Mouse (Mus musculus): ENCODE data around the gene 1700011L22Rik. TPM values are rescaled to one million over a fixed set of nuclear protein-coding genes. Genes with fewer than 3 reads are reported as not detected.
A peak's percentile ranks its signal among the peaks of the same experiment; 100 is the strongest.

1700011L22Rik gene
- total RNA-seq, 2 experiments from 2014 or later, result not detected

- intact Hi-C loops (cut with DNase I), result no loop called here
- DNase-seq (ENCODE audit: low spot score in 2 of 2), result no peak
Measured at GRCm38 (mm10) chr8:79253742-79254141, 5.4 kb upstream of the 1700011L22Rik start.

- intact Hi-C loops (cut with DNase I), result no loop called here
- DNase-seq (ENCODE audit: low spot score in 2 of 2), result no peak
Measured at GRCm38 (mm10) chr8:79243422-79243821, 4.9 kb downstream of the 1700011L22Rik start.

- intact Hi-C loops (cut with DNase I), result no loop called here
- DNase-seq (ENCODE audit: low spot score in 2 of 2), result no peak
Measured at GRCm38 (mm10) chr8:79239996-79240395, 8.4 kb downstream of the 1700011L22Rik start.

- no peak for DNase-seq (ENCODE audit: low spot score in 2 of 2)
- intact Hi-C loops (cut with DNase I), result no loop called here
Measured at GRCm38 (mm10) chr8:79239320-79239719, 9.1 kb downstream of the 1700011L22Rik start.

- intact Hi-C loops (cut with DNase I), result no loop called here
- DNase-seq (ENCODE audit: low spot score in 2 of 2), result no peak
Measured at GRCm38 (mm10) chr8:79229266-79229888, 19.0 kb downstream of the 1700011L22Rik start.

- DNase-seq (ENCODE audit: low spot score in 2 of 2), result no peak
- intact Hi-C loops (cut with DNase I), result no loop called here
Measured at GRCm38 (mm10) chr8:79227916-79228315, 20.5 kb downstream of the 1700011L22Rik start.

GRCm38 (mm10) chr8:79227194-79227593 lies 21.2 kb downstream of the 1700011L22Rik start:
- DNase-seq (ENCODE audit: low spot score in 2 of 2), result no peak
- intact Hi-C loops (cut with DNase I), result no loop called here

- intact Hi-C loops (cut with DNase I), result no loop called here
- no peak for DNase-seq (ENCODE audit: low spot score in 2 of 2)
Measured at GRCm38 (mm10) chr8:79226046-79226445, 22.3 kb downstream of the 1700011L22Rik start.

- intact Hi-C loops (cut with DNase I), result no loop called here
Measured at GRCm38 (mm10) chr8:79225586-79225985, 22.8 kb downstream of the 1700011L22Rik start.

GRCm38 (mm10) chr8:79224363-79224762 lies 24.0 kb downstream of the 1700011L22Rik start:
- DNase-seq (ENCODE audit: low spot score in 2 of 2), result no peak
- intact Hi-C loops (cut with DNase I), result no loop called here

More at GRCm38 (mm10) chr8:79225586-79225985, 22.8 kb downstream of the 1700011L22Rik start:
- DNase-seq (ENCODE audit: low spot score in 2 of 2), result no peak

- intact Hi-C loops (cut with DNase I), result no loop called here
- DNase-seq (ENCODE audit: low spot score in 2 of 2), result no peak
Measured at GRCm38 (mm10) chr8:79222752-79223141, 25.6 kb downstream of the 1700011L22Rik start.

- DNase-seq (ENCODE audit: low spot score in 2 of 2), result no peak
- intact Hi-C loops (cut with DNase I), result no loop called here
Measured at GRCm38 (mm10) chr8:79222106-79222751, 26.1 kb downstream of the 1700011L22Rik start.

GRCm38 (mm10) chr8:79211630-79212029 lies 36.7 kb downstream of the 1700011L22Rik start:
- DNase-seq (ENCODE audit: low spot score in 2 of 2), result no peak
- intact Hi-C loops (cut with DNase I), result loop anchor here (2.0 kb wide), 1 partner anchor 19 kb away; no protein-coding TSS in a partner anchor

GRCm38 (mm10) chr8:79209641-79210358 lies 38.6 kb downstream of the 1700011L22Rik start:
- peak in 1 of 2 experiments; percentile 15 for DNase-seq (ENCODE audit: low spot score in 2 of 2)
- intact Hi-C loops (cut with DNase I), result no loop called here

- no peak for DNase-seq (ENCODE audit: low spot score in 2 of 2)
- intact Hi-C loops (cut with DNase I), result no loop called here
Measured at GRCm38 (mm10) chr8:79208691-79209640, 39.4 kb downstream of the 1700011L22Rik start.

- intact Hi-C loops (cut with DNase I), result no loop called here
Measured at GRCm38 (mm10) chr8:79208181-79208580, 40.2 kb downstream of the 1700011L22Rik start.

GRCm38 (mm10) chr8:79206895-79207294 lies 41.5 kb downstream of the 1700011L22Rik start:
- intact Hi-C loops (cut with DNase I), result no loop called here

More at GRCm38 (mm10) chr8:79208181-79208580, 40.2 kb downstream of the 1700011L22Rik start:
- DNase-seq (ENCODE audit: low spot score in 2 of 2), result no peak

GRCm38 (mm10) chr8:79201446-79202147 lies 46.8 kb downstream of the 1700011L22Rik start:
- intact Hi-C loops (cut with DNase I), result no loop called here
- no peak for DNase-seq (ENCODE audit: low spot score in 2 of 2)

More at GRCm38 (mm10) chr8:79206895-79207294, 41.5 kb downstream of the 1700011L22Rik start:
- no peak for DNase-seq (ENCODE audit: low spot score in 2 of 2)

GRCm38 (mm10) chr8:79198675-79199074 lies 49.7 kb downstream of the 1700011L22Rik start:
- intact Hi-C loops (cut with DNase I), result no loop called here
- no peak for DNase-seq (ENCODE audit: low spot score in 2 of 2)

Data from left cerebral cortex, postnatal 36 days (tissue).